Mouse (Mus musculus): ENCODE results near the gene Fiz1.

DNA sequence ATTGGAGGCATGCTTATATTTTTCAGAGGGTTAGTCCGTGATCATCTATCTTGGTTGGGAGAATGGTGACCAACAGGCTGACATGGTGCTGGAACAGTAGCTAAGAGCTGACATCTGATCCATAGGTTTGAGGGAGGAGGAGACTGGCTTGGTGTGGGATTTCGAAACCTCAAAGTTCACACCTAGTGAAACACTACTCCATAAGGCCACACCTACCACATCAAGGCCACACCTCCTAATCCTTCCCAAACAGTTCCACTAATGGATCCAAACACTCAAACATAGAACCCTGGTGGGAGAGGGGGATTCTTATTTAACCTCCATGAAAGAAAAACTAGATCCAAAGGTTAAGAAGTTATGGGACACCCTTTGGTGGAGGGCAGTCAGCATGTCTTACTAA lies 2.4 kb upstream of the Fiz1 start:
- TF ChIP-seq GATA1 (IDR thresholded peaks at IDR 0.05; ENCODE audit: borderline replicate concordance, low read length), result no peak
- TF ChIP-seq FLI1 (IDR thresholded peaks at IDR 0.05; ENCODE audit: low read length), result no peak
